Mouse (Mus musculus) layer of hippocampus, postnatal 36 days (tissue): ENCODE measurements at regions not wholly inside any gene's neighbourhood (a gene's known extent, or its start where the extent isn't known, plus 50 kb on each side); places are given as distances from the start of the nearest gene placed in this dataset.
A peak's percentile ranks its signal among the peaks of the same experiment; 100 is the strongest.
"Not testable (repeated sequence)": the region's sequence is repeated elsewhere in the genome, so short reads cannot be mapped to it uniquely, and the experiment has no call there.

ENCODE experiments used
- DNase-seq, 2 experiments: peaks; one replicate each; pipeline ENCODE4 v3.0.0; 2022

DNA sequence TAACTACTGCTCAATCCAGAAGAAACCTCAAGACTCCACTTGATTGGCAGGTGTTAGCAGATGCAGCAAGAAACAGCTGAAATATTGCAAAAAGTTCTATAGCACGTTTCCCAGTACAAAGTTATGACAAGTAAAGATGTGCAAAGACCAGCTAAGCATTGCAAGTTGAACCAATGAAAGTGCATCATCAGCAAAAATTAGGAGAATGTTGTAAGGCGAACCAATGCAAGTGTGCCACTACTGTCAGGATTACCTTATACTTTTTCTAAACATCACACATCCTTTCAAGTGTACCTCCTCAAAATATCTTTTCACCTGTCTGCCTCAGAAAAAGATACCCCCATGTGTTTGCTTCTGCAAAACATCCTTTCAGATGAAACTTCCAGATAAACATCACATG, 244.7 kb downstream of the Slco6d1 start:
- DNase-seq: no peak

DNA sequence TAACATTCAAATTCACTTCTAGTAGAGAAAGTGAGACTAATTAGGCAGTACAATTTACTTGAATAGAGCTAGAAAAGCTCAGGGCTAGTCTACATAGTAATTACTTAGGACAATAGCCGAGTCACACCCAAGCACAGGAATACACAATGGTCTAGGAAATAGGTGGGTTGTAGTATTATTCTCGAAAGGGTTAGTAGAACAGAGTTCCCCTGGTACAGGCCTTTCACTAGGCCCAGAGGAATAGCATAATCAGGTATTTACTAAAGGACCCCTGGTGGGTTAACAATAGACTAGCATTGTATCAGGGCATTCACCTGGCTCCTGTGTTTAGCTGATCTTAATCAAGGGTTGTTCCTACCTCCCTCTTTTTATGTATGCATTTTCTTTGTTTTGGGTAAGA, 246.5 kb downstream of the Slco6d1 start:
- DNase-seq: not testable (repeated sequence)

DNA sequence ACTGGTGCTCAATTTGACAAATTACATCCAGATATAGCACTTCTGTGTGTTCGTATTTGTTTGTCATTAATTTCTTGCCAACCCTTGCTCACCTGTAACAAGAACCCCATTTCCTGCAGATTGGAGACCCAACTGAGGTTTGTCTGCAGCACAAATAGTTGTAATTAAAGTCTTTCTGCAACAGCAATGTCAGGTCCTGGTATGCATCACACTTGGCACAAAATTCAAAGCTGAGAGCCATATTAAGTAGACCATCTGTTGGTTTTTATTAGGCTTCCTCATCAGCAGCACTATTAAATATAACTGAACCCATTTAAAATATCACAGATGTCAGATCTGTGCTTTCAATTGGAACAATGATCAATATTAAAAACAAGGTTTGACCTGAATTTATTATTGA, 247.0 kb downstream of the Slco6d1 start:
- no peak for DNase-seq

DNA sequence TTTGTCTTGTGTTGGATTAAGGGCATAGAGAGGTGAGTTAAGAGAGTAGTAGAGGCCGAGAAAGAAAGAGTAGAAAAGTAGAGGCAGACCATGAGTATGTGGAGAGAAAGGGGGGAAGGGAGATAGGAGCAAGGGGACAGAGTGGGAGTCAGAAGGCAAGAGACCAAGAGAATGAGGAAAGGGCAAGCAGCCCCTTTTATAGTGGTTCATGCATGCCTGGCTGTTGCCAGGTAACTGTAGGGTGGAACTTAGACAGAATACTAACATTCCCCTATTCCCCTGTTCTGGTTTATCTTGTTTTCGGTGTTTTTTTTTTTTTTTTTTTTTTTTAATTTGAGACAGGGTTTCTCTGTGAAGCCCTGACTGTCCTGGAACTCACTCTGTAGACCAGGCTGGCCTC, 247.7 kb downstream of the Slco6d1 start:
- no peak for DNase-seq

DNA sequence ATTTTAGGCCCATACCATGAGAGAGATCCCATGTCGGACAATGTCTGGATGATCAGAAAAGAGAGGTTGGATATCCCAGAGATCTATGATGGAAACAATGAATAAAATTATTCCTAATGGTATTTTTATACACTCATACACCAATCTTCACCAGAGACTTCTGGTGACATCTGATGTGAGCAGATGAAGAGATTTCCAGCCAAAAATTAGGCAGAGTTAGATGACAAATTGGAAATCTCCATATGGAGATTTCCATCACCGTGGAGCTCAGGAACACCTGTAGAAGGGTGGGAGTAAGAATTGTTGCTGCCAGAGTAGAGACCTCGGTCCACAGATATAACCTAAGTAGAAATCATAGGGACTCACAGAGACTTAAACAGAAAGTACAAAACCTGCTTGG, 257.8 kb downstream of the Slco6d1 start:
- peak in 1 of 2 experiments; percentile 7 for DNase-seq

DNA sequence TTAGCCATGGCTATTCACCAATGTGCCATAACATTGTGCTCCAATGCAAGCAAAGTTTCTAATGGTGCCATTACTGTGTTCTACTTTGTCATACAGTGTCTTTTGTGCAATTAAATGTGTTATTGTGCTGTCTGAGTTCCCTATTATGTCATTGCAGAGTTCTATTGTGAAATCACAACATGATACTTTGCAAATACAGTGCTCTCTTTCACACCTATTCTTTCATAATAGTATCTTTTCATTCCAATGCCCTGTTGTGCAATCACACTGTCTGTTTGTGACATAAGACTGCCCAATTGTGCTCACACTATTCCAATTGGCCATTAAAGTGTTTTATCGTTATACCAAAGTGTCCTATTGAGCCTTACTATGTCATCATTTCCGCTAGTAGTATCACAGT, 292.9 kb downstream of the Slco6d1 start:
- DNase-seq: no peak

DNA sequence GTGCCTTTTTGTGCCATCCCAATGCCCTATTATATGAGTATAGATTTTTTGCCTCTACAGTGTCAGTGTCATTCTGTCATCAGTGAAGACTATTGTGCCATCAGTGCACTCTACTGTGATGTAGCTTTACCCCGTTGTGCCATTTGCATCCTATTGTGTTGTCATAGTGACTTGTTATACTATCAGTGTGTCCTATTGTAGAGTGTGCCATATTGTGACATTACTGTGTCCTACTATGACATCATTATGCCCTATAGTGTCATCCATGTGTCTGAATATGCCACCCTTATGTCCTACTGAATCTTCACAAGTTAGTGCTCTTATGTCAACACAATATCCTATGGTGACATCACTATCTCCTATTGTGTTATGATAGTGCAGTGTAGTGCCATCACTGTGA, 293.4 kb downstream of the Slco6d1 start:
- no peak for DNase-seq

DNA sequence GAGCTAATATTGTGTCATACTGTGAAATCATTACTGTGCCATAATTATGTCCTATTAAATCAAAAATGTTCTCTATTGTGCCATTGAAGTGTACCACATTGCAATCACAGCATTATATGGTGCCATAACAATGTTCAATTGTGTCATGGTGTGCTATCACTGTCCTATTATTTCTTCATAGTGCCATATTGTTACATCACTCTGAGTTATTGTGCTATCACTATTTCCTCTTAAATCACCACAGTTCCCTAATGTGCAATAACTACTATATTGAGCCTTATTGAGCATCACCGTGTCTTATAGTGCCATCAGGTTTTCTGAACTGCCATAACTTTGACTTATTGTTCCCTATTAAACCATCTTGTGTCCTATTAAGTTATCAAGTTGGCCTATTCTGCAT, 299.7 kb downstream of the Slco6d1 start:
- DNase-seq: no peak

DNA sequence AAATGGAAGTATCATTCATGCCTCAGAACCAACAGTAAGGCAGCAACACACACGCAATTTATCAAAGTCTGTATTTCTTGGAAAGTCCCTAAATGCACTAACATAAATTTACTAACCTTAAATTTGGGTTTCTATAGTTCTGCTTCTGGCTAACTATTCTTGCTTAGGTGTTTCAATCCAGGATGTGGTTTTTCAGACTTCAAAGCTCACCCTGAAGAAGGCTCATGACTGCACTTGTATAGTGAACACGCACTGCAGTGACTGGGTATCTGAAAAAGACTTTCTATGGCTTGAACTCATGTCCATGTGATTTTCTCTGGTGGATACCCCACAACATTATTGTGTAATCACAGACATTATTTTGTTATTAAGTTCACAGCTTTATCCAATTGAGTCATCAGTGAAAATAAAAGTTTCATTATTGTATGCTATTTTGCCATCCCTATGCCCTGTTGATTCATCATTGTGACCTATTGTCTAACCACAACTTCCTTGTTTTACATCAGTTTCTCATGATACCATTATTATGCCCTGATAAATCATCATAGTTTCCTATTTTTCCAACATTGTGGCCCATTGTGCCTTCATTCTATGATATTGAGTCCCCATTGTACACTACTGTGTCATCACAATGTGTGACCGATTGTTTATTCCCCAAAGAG, 306.6 kb downstream of the Slco6d1 start:
- DNase-seq: no peak

DNA sequence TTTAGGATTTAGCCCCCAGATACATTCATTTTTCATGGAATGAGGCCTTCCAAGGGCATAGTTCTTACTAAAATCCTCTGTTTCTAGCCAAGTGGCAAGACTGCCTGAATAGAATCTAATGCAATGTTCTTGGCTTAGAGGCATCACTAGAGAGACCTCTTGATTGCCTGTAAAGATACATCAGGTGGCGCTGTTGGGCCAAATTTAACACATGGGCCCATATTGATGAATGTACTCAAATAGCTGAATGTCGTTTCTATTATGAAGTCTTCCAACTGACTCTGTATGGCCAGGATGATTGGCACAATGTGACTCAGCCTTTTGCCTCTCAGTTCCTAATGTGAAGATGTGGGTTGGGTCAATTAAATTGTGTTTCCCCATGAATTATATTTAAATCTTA, 328.0 kb downstream of the Slco6d1 start:
- peak; percentile 13 to 19 for DNase-seq

DNA sequence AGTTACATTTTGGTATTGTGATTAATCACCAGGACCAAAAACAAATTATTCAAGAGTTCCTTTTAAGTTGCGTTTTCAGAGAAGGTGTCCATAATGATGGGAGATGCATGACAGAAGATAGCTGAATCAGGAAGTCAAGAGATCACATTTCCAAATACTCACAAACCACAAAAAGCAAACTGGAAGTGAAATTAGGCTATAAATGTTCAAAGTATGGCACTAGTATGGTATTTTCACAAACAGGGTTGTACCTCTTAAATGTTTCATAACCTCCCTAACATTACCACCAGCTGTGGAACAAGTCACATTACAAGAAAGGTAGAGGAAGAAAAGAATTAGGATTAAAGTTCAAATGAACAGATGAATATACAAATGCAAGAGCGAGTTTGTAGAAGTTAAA, 367.6 kb downstream of the Slco6d1 start:
- no peak for DNase-seq

DNA sequence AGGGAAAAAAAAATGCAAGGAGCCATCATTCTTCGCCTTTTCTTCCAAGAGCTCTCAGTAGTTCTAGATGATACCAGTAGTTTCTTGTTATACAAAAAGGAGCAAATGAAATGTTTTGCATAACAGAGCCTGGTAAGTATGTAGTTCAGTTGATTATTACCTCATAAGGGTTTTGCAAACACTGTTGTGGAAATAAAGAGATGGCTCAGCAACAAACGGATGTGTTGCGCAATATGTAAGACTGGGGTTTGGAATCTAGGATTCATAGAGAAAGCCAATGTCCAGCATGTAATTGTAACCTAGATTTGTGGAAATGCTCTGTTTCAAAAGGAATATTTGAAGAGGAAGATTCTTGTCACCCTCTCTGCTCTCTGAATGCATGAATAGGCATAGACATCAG, 372.4 kb downstream of the Slco6d1 start:
- DNase-seq: no peak

DNA sequence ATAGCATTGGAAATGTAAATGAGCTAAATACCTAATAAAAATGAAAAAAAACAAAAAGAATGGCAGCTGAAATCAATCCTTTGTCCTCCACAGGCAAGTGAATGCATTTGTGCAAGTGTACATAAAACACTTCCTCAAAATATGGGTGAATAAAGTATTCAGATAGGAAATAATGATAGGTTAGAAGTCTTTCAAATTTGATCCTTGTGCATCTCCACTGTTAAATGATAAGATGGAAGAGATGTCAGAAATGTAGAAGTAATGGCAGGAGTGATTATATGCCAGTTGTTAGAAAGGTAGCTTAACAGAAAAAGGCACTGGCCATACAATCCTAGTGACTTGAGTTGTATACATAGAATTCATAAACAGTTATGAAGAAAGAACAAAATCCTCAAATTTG, 391.6 kb downstream of the Slco6d1 start:
- DNase-seq: no peak

DNA sequence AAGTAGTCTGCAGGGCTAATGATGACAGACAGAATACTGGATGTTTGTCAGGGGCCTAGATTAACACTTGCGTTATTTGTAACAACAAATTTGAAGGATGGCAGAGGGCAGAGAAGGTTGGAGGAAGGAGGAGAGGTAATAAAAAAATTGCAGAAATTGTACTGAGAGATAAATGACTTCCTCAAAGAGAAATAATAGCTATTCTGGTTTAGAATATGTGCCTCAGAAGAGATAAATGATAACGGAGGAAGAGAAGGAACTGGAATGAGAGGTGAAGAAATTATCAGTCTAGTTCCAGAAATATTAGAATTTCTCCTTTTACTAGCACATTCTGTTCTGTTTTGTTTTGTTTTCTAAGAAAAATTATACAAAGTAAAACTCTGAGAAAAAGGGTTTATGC, 393.1 kb downstream of the Slco6d1 start:
- DNase-seq: no peak

DNA sequence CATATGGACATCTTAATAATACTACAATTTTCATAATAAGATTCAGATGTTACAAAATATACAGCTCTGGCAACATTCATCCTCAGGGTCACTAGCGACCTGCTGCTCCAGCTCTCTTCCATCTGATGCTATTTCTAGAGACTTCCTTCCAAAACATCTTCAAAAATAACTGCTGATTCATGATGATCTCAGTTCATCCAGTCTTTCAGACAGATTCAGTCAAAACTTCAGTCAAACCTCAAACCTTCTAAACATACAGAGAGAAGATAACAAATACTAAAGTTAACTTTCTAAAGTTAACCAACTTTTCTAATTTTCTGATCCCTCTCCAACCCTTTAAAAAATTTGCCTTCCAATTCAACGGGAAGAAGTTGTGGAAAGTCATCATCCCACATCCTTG, 397.2 kb downstream of the Slco6d1 start:
- no peak for DNase-seq

DNA sequence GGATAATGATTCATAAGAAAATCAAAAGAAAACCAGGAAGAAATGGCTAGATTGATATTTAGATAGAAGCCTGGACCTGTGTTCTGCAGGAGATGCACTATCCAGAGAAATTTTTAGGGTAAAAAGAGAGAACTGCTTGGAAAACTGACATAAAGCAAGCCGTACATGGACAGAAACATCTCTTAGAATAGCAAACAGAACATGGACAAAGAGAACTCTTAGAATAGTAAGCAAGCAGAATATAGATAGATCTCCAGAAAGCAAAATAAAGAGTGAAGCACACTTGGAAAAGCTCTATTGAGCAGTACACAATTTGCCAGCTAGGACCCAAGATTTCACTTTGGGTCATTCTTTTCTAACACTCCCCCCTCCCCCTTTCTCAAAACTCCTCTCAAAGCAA, 439.3 kb downstream of the Slco6d1 start:
- no peak for DNase-seq

DNA sequence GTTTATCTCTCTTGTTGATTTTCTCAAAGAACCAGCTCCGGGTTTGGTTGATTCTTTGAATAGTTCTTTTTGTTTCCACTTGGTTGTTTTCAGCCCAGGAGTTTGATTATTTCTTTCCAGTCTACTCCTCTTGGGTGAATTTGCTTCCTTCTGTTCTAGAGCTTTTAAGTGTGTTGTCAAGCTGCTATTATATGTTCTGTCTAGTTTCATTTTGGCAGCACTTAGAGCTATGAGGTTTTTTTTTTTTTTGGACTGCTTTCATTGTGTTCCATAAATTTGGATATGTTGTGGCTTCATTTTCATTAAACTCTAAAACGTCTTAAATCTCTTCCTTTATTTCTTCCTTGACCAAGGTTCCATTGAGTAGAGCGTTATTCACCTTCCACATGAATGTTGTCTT, 485.3 kb downstream of the Slco6d1 start:
- no peak for DNase-seq

DNA sequence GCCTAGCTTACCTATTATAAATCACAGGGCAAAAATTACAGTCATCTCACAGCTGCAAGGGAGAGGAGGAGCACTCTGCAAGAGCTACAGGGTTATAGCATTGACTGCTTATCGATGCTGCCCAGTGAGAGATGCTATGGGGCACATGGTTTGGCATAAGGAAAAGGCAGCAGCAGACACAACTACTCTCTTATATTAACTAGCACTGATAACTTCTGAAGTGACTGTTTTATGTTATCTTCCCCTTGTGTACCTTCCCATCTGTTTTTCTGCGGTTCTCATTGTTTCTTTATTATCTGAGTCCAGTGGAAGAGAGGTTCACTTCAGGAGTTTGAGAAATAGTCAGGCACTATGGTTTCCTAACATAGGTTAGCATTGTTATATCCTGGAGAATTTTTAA, 502.1 kb downstream of the Slco6d1 start:
- no peak for DNase-seq

DNA sequence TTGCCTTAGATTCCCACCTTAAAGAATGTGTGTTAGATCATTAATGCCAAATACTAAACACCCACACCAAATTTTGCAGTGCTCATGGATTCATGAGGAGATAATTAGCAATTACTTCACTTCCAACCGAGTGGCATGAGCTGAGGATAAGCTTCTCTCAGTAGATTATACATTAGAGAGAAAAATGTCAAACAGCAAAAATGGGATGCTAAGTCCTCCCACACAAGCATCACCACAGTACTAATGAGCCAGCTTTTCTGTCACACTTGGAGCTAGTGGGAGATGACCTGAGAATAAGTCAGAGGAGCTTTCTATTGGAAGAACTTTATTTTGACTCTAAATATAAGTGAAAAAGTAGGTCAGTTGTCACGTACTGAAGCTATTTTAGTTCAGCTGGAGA, 504.0 kb downstream of the Slco6d1 start:
- DNase-seq: no peak

DNA sequence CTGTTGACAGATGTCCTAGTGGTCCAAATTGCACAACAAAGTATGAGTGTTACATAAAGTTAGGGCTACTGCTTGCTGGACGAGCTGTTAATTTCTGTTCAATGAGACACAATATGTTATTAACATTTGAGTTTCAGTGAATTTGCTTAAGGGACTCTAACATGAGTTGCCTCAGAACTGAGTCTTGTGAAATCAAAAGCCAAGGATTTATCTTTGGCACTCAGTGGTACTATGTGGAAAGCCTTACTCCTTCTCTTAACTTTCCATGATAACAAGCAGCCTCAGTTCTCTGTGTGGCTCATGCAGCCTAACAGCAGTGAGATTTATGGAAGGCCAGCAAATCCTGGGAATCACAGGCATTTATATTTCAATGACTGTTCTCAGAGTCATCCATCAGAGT, 510.0 kb downstream of the Slco6d1 start:
- DNase-seq: no peak

DNA sequence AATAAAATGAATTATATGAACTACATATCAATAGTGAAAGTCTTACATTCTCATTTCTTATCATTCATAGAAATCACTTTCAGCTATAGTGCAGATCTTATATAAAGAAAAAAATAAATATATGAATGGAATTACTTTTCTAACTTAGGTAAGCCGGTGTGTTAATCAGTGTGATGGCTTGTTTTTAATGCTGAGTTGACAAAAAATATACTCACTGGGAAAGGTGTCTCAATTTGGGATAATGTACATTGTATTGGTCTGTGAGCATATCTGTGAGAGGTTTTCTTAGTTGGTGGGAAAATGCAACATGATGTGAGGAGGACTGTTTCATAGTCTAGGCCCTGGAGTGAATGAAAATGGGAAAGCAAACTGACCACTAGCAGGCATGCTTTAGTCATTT, 511.3 kb downstream of the Slco6d1 start:
- DNase-seq: no peak

DNA sequence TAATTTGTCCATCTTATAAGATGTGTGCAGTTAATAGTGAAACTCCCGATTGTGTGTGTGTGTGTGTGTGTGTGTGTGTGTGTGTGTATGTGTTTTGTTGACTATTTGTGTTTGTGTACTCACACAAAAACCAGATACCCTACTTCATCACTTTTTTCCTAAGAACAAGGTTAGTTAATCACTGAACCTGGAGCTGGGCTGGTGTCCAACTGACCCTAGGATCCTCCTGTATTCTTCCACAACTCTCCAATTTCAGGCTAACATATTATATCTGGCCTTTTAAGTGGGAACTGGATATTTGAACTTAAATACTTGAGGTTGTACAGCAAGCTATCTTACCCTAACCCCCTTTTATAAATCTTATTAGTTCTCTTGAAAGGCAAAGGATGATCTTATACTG, 556.8 kb downstream of the Slco6d1 start:
- no peak for DNase-seq
